Mouse (Mus musculus) embryonic fibroblast, embryonic 13.5 days (primary cell): ENCODE results near the gene Trim17.

Source experiments
- CTCF ChIP-seq: IDR thresholded peaks from 2 replicates; pipeline ENCODE4 v1.5.1; 2011; ENCODE audit warnings: mild to moderate bottlenecking, control low read depth, low read length, moderate library complexity, borderline replicate concordance; ENCODE audit not compliant: insufficient read depth
- POLR2A ChIP-seq: IDR thresholded peaks from 2 replicates; pipeline ENCODE4 v1.6.1; 2011; ENCODE audit warnings: low read depth, mild to moderate bottlenecking, control low read depth, low read length, moderate library complexity

GRCm38 (mm10) chr11:59015052-59015451, 60.6 kb downstream of the Trim17 start:
- TF ChIP-seq POLR2A (no peak), CTCF (peak; percentile 46; the same call in 1 of the 2 replicates)
